Mouse (Mus musculus) gastrocnemius, adult 2 months (tissue): ENCODE data around the gene Morf4l2. TPM values are rescaled to one million over a fixed set of nuclear protein-coding genes. Genes with fewer than 3 reads are reported as not detected.
"Not testable (repeated sequence)": the region's sequence is repeated elsewhere in the genome, so short reads cannot be mapped to it uniquely, and the experiment has no call there.

ENCODE experiments used
- DNase-seq: peaks from one replicate; pipeline ENCODE4 v3.0.0; 2022
- H3K27ac ChIP-seq: fragments of 200-600 bp; 2 replicates; pipeline ENCODE4 v1.8.1; 2022; ENCODE audit warnings: mild to moderate bottlenecking
- H3K4me3 ChIP-seq: fragments of 200-600 bp; 2 replicates; pipeline ENCODE4 v1.8.1; 2022; ENCODE audit warnings: mild to moderate bottlenecking, moderate library complexity
- CTCF ChIP-seq: fragments of 200-600 bp; IDR thresholded peaks from 2 replicates; pipeline ENCODE4 v1.8.1; 2022; ENCODE audit warnings: antibody characterized with exemption, mild to moderate bottlenecking, moderate library complexity
- intact Hi-C: fragments of 180-260 bp; cut with DNase I; formaldehyde crosslinking; loops from one replicate; pipeline ENCODE4 v1.15.1; 2025
- total RNA-seq, 2 experiments: library from RNA; stranded (reverse); gene quantifications; 2 replicates each; pipeline ENCODE4 v1.2.3; 2021

Gene Morf4l2
- total RNA-seq, 2 experiments from 2014 or later: 157 to 173 TPM

GRCm38 (mm10) chrX:136741651-136742201, 1.8 kb downstream of the Morf4l2 start:
- intact Hi-C loops: loop anchor here (5.0 to 10.0 kb wide), 4 partner anchors 81 to 401 kb away; partner anchors contain the start of genes Fam199x and Plp1
- DNase-seq: peak; percentile 89
- Histone ChIP-seq H3K27ac (peak overlapping the region; percentile 96), H3K4me3 (peak overlapping the region; percentile 76)
- TF ChIP-seq CTCF: no peak

- intact Hi-C loops: loop anchor here (5.0 to 10.0 kb wide), 4 partner anchors 81 to 401 kb away; partner anchors contain the start of genes Fam199x and Plp1
- H3K27ac ChIP-seq: peak overlapping the region; percentile 96
- H3K4me3 ChIP-seq: peak overlapping the region; percentile 76
- DNase-seq: peak; percentile 94
- TF ChIP-seq CTCF: no peak
Measured at GRCm38 (mm10) chrX:136740791-136741650, 2.5 kb downstream of the Morf4l2 start.

- Histone ChIP-seq H3K27ac (peak overlapping the region; percentile 93), H3K4me3 (peak overlapping the region; percentile 76)
- intact Hi-C loops: loop anchor here (5.0 to 10.0 kb wide), 4 partner anchors 82 to 402 kb away; partner anchors contain the start of genes Fam199x and Plp1
- TF ChIP-seq CTCF: no peak
- no peak for DNase-seq
Measured at GRCm38 (mm10) chrX:136740087-136740790, 3.3 kb downstream of the Morf4l2 start.

- no peak overlapping the region for H3K4me3 ChIP-seq
- no peak overlapping the region for H3K27ac ChIP-seq
- no peak for DNase-seq
- intact Hi-C loops: no loop called here
- no peak for TF ChIP-seq CTCF
Measured at GRCm38 (mm10) chrX:136732016-136732415, 11.5 kb downstream of the Morf4l2 start.

- intact Hi-C loops, DNase-seq, H3K4me3 ChIP-seq, H3K27ac ChIP-seq: not testable (repeated sequence)
Measured at GRCm38 (mm10) chrX:136714742-136715474, 28.6 kb downstream of the Morf4l2 start.

GRCm38 (mm10) chrX:136708782-136709181, 34.7 kb downstream of the Morf4l2 start:
- Histone ChIP-seq H3K27ac (peak overlapping the region; percentile 71; the same call in 1 of the 2 replicates), H3K4me3 (peak overlapping the region; percentile 81)
- intact Hi-C loops: no loop called here
- no peak for DNase-seq
- no peak for TF ChIP-seq CTCF

- H3K4me3 ChIP-seq: peak overlapping the region; percentile 81
- peak; percentile 20 for DNase-seq
- H3K27ac ChIP-seq: peak overlapping the region; percentile 71
- intact Hi-C loops: no loop called here
- TF ChIP-seq CTCF: no peak
Measured at GRCm38 (mm10) chrX:136708168-136708681, 35.3 kb downstream of the Morf4l2 start.

- peak; percentile 77 for DNase-seq
- no peak for TF ChIP-seq CTCF
- intact Hi-C loops: no loop called here
- Histone ChIP-seq H3K27ac (peak within 1 kb of the TSS; percentile 71), H3K4me3 (peak within 1 kb of the TSS; percentile 81)
Measured at GRCm38 (mm10) chrX:136707446-136708167, 35.9 kb downstream of the Morf4l2 start, which contains the start of gene Tceal1. Gene Tceal1 (plus strand): TSS chrX:136707982.

GRCm38 (mm10) chrX:136693196-136693595, 50.3 kb downstream of the Morf4l2 start:
- DNase-seq: no peak
- Histone ChIP-seq H3K27ac (no peak overlapping the region), H3K4me3 (no peak overlapping the region)
- intact Hi-C loops: no loop called here
- TF ChIP-seq CTCF: no peak

- TF ChIP-seq CTCF: no peak
- H3K4me3 ChIP-seq: no peak overlapping the region
- no peak overlapping the region for H3K27ac ChIP-seq
- intact Hi-C loops: no loop called here
- no peak for DNase-seq
Measured at GRCm38 (mm10) chrX:136692294-136692675, 51.2 kb downstream of the Morf4l2 start.

- intact Hi-C loops, H3K27ac ChIP-seq, H3K4me3 ChIP-seq, DNase-seq: not testable (repeated sequence)
Measured at GRCm38 (mm10) chrX:136691606-136692293, 51.7 kb downstream of the Morf4l2 start.

Other genes starting within 250 kb of the Morf4l2 start
- gene Kir3dl1, start 225.7 kb downstream of the Morf4l2 start, total RNA-seq: not detected
- gene Kir3dl2, start 199.6 kb downstream of the Morf4l2 start, total RNA-seq: not detected
- gene Tceal3, start 152.8 kb downstream of the Morf4l2 start, total RNA-seq: 1 to 10 TPM in 1 of 2 experiments, not detected in 1; 1.3 TPM
- 1 to 10 TPM; 1.8 to 3.0 TPM for gene Tceal1, start 35.7 kb downstream of the Morf4l2 start, total RNA-seq
- gene Glra4, start 36.5 kb upstream of the Morf4l2 start, total RNA-seq: not detected
- gene Plp1, start 79.0 kb upstream of the Morf4l2 start, total RNA-seq: 1 to 10 TPM; 2.3 to 3.1 TPM
- gene Rab9b, start 125.1 kb upstream of the Morf4l2 start, total RNA-seq: under 1 TPM in 1 of 2 experiments, not detected in 1; 0.05 TPM
- not detected for gene H2bfm, start 183.6 kb upstream of the Morf4l2 start, total RNA-seq
- 10 to 100 TPM in 1 of 2 experiments, 1 to 10 TPM in 1; 5.1 to 10.7 TPM for gene Tmsb15b2, start 231.8 kb upstream of the Morf4l2 start, total RNA-seq
- under 1 TPM in 1 of 2 experiments, not detected in 1; 0.75 TPM for gene Tmsb15l, start 233.2 kb upstream of the Morf4l2 start, total RNA-seq
- gene Tmsb15b1, start 233.2 kb upstream of the Morf4l2 start, total RNA-seq: 1 to 10 TPM in 1 of 2 experiments, not detected in 1; 2.4 TPM
- under 1 TPM in 1 of 2 experiments, not detected in 1; 0.11 TPM for gene Zcchc18, start 249.5 kb upstream of the Morf4l2 start, total RNA-seq